Mouse (Mus musculus) CH12.LX (cell line): ENCODE measurements around the gene Lrfn1.

Experiments
- CTCF ChIP-seq, 2 experiments: IDR thresholded peaks in 1 of 2; conservative IDR thresholded peaks in 1 of 2; 2 replicates each; pipeline ENCODE4 v1.5.1; 2011 to 2012; ENCODE audit warnings: low read depth in 2 of 2, low read length in 2 of 2, improper control_type of control experiment in 1 of 2, inconsistent platforms in 1 of 2, mild to moderate bottlenecking in 1 of 2, moderate library complexity in 1 of 2
- ETS1 ChIP-seq: conservative IDR thresholded peaks from 2 replicates; pipeline ENCODE4 v1.6.1; 2012; ENCODE audit warnings: low read depth, mild to moderate bottlenecking, inconsistent platforms, low read length, improper control_type of control experiment, moderate library complexity

DNA sequence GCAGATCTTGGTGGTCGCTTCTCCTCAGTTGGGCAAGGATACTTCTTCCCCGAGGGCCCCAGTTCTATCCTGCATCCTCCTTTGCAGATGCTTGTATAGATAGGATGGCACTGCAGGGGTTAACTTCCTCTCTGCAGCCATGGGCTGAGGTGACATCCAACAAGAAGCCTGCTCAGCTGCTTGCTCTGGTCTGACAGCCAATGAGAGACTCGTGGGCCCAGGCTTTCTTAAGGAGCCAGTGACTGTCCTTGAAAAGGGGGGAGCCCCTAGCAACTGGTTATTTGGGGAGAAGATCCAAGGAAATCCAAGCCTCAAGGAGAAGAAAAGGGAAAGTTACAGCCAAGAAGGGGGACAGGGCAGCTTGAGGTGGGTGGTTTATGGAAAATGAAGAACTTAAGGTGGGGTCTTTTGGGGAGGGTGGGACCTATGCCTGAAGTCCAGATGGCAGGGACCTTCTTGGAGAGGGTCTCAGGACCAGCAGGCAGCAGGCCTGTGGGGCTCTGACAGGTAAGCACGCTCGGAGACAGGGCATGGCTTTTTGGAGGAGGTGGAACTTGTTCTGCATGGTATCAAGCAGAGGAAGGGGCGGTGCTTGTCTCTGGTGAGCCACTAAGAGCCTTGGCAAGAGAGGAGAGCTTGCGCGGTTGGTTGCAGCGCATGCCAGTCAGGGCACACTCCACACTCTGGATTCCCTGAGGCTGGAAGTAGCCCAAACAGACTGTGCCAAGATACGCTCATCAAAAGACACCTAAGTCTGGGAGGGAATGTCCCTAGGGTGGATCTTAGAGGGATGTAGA is 12.8 kb downstream of the Lrfn1 start:
- TF ChIP-seq ETS1 = no peak
- TF ChIP-seq CTCF (conservative IDR thresholded peaks at IDR 0.05 in 1 of 2, IDR thresholded peaks at IDR 0.05 in 1 of 2; ENCODE audit: low read depth in 2 of 2, low read length in 2 of 2) = no peak
